Mouse (Mus musculus) heart, embryonic 15.5 days (tissue): Measurements from ENCODE around the gene Prdx1. TPM values are rescaled to one million over a fixed set of nuclear protein-coding genes. Genes with fewer than 3 reads are reported as not detected.

Experiments used
- ATAC-seq: fragments of 200-750 bp; cut with Nextera tagmentation; replicated peaks from 2 replicates; pipeline ENCODE4 v1.8.0; 2017; ENCODE audit warnings: low read depth, moderate TSS enrichment; ENCODE audit not compliant: insufficient number of reproducible peaks, insufficient read depth, low FRiP score
- H3K27ac ChIP-seq: fragments of 300-500 bp; sonication (generic); 2 replicates; pipeline ENCODE4 v1.5.1; 2015; ENCODE audit warnings: mild to moderate bottlenecking, inconsistent platforms
- H3K27me3 ChIP-seq: fragments of 300-500 bp; sonication (generic); 2 replicates; pipeline ENCODE4 v1.6.1; 2015; ENCODE audit warnings: inconsistent platforms
- H3K36me3 ChIP-seq: fragments of 300-500 bp; sonication (generic); 2 replicates; pipeline ENCODE4 v1.6.1; 2015; ENCODE audit warnings: mild to moderate bottlenecking, inconsistent platforms
- H3K4me1 ChIP-seq: fragments of 300-500 bp; sonication (generic); replicated peaks from 2 replicates; pipeline ENCODE4 v1.6.1; 2015; ENCODE audit warnings: inconsistent platforms
- H3K4me2 ChIP-seq: fragments of 300-500 bp; sonication (generic); 2 replicates; pipeline ENCODE4 v1.6.1; 2015; ENCODE audit warnings: inconsistent platforms, mild to moderate bottlenecking, moderate library complexity
- H3K4me3 ChIP-seq: fragments of 300-500 bp; sonication (generic); 2 replicates; pipeline ENCODE4 v1.5.1; 2015; ENCODE audit warnings: mild to moderate bottlenecking, inconsistent platforms
- H3K9ac ChIP-seq: fragments of 300-500 bp; sonication (generic); 2 replicates; pipeline ENCODE4 v1.6.1; 2015; ENCODE audit warnings: mild to moderate bottlenecking, inconsistent platforms
- H3K9me3 ChIP-seq: fragments of 300-500 bp; sonication (generic); replicated peaks from 2 replicates; pipeline ENCODE4 v1.6.1; 2016; ENCODE audit warnings: inconsistent platforms
- WGBS: fragments of 180-500 bp; shearing (Covaris S2); methylation state at CpG from one replicate; pipeline ENCODE4 v1.1.7; 2015; ENCODE audit warnings: mixed read lengths; 5-methylcytosine and 5-hydroxymethylcytosine counted together
- polyA plus RNA-seq: library from polyadenylated mRNA; unstranded; fragments of >200 nt; fragmentation: Nextera tagmentation; extraction: Ambion mirVana; gene quantifications from 2 replicates; pipeline ENCODE4 v1.2.1, GENCODE M21; 2015

Prdx1 gene
- polyA plus RNA-seq = 850 and 967 TPM in 2 replicates

DNA sequence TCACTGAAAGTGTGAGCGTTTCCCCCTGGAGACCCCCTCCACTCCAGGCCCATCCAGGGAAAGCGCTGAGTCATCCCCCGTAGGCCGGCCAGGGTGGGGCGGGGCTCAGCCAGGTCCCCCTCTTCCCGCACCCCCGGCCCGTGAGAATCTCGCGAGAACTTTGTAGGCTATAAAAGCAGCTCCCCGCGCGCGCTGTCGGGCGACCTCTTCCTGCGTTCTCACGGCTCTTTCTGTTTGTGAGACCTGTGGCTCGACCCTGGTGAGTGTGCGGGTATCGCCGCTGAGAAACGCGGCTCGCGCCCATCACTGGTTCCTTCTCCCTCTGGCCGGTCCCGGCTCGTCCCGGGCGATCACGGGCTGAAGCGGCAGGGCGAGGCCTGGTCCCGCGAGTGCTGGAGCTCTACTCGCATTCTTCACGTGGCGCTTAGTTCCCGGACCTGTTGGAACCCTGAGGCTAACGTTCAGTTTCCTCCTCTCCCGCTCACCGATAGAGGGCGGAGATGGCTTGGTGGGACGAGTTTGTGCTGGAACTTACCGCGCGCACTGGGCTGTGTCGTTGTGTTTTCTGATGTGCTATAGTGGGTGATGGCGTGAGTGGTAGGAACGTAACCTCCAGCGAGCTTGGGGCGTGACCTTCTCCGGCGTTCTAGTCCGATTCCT lies at the start of gene Prdx1:
Prdx1 (plus strand) TSS at position 143 of the 660 bp plus-strand sequence.
- Histone ChIP-seq H3K27ac (peak within 1 kb of the TSS; percentile 99), H3K9ac (peak within 1 kb of the TSS; percentile 90), H3K4me1 (peaks cover 22% of the 10 kb centered on the region), H3K9me3 (no peaks in the 10 kb centered on the region), H3K4me2 (peak within 1 kb of the TSS; percentile 76), H3K36me3 (peaks cover 27% of the 10 kb centered on the region), H3K27me3 (no peaks in the 10 kb centered on the region), H3K4me3 (peak within 1 kb of the TSS; percentile 86)
- under 1% methylated on average over 56 of the region's 56 CpGs for WGBS
- peak; percentile 95 for ATAC-seq

DNA sequence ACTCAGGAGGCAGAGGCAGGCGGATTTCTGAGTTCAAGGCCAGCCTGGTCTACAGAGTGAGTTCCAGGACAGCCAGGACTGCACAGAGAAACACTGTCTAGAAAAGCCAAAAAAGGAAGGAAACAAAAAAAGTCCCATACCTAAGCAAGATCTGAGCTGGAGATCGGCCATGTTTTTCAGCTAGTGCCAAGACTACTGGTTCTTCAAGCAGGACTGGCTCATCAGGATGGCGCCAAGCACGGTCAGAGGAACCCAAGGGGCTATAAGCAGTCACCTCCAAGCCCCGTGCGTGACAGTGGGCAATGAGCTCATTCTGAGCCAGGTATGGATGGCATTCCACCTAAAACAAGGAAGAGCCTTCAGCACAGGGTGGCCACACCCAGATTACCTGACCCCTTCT lies 46.5 kb upstream of the Prdx1 start:
- no peak overlapping the region for H3K4me3 ChIP-seq
- H3K4me1 ChIP-seq = no peaks in the 10 kb centered on the region
- no peaks in the 10 kb centered on the region for H3K9me3 ChIP-seq
- H3K9ac ChIP-seq = no peak overlapping the region
- WGBS = 91% methylated on average over 6 of the region's 6 CpGs
- H3K27me3 ChIP-seq = no peaks in the 10 kb centered on the region
- ATAC-seq = no peak
- H3K4me2 ChIP-seq = no peak overlapping the region
- no peak overlapping the region for H3K27ac ChIP-seq
- peaks cover 78% of the 10 kb centered on the region for H3K36me3 ChIP-seq

DNA sequence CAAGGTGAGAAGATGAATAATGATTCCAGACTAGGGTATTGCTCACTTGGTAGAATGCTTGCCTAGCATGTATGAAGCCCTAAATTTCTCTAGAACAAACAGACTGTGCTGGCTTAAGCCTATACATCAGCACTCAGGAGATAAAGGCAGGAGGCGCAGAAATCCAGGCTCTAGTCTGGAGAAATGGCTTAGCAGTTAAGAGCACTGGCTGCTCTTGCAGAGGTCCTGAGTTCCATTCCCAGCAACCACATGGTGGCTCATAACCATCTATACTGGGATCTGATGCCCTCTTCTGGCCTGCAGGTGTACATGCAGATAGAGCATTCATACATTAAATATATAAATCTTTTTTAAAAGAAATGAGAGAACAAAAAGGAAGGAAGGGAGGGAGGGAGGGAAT lies 43.3 kb upstream of the Prdx1 start:
- ATAC-seq = no peak
- 90% methylated on average over 1 of the region's 1 CpGs for WGBS

GRCm38 (mm10) chr4:116644326-116644725 lies 41.0 kb upstream of the Prdx1 start:
- Histone ChIP-seq H3K4me2 (no peak overlapping the region), H3K9me3 (no peaks in the 10 kb centered on the region), H3K4me1 (peaks cover 27% of the 10 kb centered on the region), H3K27ac (no peak overlapping the region), H3K27me3 (no peaks in the 10 kb centered on the region), H3K4me3 (no peak overlapping the region), H3K9ac (no peak overlapping the region), H3K36me3 (peaks cover 51% of the 10 kb centered on the region)
- 54% methylated on average over 6 of the region's 6 CpGs for WGBS
- no peak for ATAC-seq

More for the DNA sequence above, 43.3 kb upstream of the Prdx1 start:
- H3K9ac ChIP-seq = no peak overlapping the region
- H3K36me3 ChIP-seq = peaks cover 61% of the 10 kb centered on the region
- no peak overlapping the region for H3K4me3 ChIP-seq
- H3K27me3 ChIP-seq = no peaks in the 10 kb centered on the region
- H3K4me1 ChIP-seq = peaks cover 14% of the 10 kb centered on the region
- no peaks in the 10 kb centered on the region for H3K9me3 ChIP-seq
- no peak overlapping the region for H3K4me2 ChIP-seq
- no peak overlapping the region for H3K27ac ChIP-seq

DNA sequence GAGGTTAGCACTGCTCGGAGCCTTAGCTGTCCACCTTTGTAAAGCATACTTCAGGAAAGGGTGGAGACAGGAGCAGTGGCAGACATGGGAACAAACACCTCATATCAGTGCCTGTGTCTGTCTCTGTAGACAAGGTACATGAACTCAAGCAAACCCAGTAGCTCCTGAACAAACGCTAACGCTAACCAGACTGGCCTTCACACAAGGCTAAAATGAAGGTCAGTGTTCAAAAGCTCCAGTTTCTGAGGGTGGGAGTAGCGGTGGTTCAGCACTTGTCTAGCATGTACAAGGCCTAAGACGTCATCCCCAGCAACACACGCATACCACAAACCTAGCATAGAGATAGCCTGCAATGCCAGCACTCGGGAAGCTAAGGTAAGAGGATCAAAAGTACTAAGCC lies 39.7 kb upstream of the Prdx1 start:
- Histone ChIP-seq H3K9ac (no peak overlapping the region), H3K4me1 (peaks cover 37% of the 10 kb centered on the region), H3K27me3 (no peaks in the 10 kb centered on the region), H3K4me2 (no peak overlapping the region), H3K9me3 (no peaks in the 10 kb centered on the region), H3K36me3 (peaks cover 43% of the 10 kb centered on the region), H3K27ac (no peak overlapping the region), H3K4me3 (no peak overlapping the region)
- WGBS = 60% methylated on average over 7 of the region's 7 CpGs
- ATAC-seq = no peak

GRCm38 (mm10) chr4:116649411-116649810 lies 35.9 kb upstream of the Prdx1 start:
- H3K9me3 ChIP-seq = no peaks in the 10 kb centered on the region
- no peaks in the 10 kb centered on the region for H3K27me3 ChIP-seq
- 93% methylated on average over 2 of the region's 2 CpGs for WGBS
- no peak overlapping the region for H3K9ac ChIP-seq
- H3K27ac ChIP-seq = no peak overlapping the region
- H3K4me2 ChIP-seq = peak overlapping the region; percentile 65; the same call in 1 of the 2 replicates
- H3K4me3 ChIP-seq = 0 out of 2 replicates have a peak overlapping the region, but pooled peaks have one; percentile 14
- peaks cover 42% of the 10 kb centered on the region for H3K4me1 ChIP-seq
- no peak for ATAC-seq
- peaks cover 16% of the 10 kb centered on the region; the same call in 1 of the 2 replicates for H3K36me3 ChIP-seq

GRCm38 (mm10) chr4:116650365-116650764 lies 35.0 kb upstream of the Prdx1 start:
- H3K4me2 ChIP-seq = peak overlapping the region; percentile 65
- H3K9me3 ChIP-seq = no peaks in the 10 kb centered on the region
- peak overlapping the region; percentile 93 for H3K4me3 ChIP-seq
- no peaks in the 10 kb centered on the region for H3K27me3 ChIP-seq
- H3K4me1 ChIP-seq = peaks cover 39% of the 10 kb centered on the region
- H3K27ac ChIP-seq = peak overlapping the region; percentile 95
- H3K36me3 ChIP-seq = peaks cover 16% of the 10 kb centered on the region; the same call in 1 of the 2 replicates
- H3K9ac ChIP-seq = peak overlapping the region; percentile 97
- ATAC-seq = no peak
- WGBS = 21% methylated on average over 5 of the region's 5 CpGs

GRCm38 (mm10) chr4:116650924-116651796 lies 34.2 kb upstream of the Prdx1 start, which contains the start of gene Akr1a1:
Gene Akr1a1, minus strand, starts transcription at chr4:116651680.
- H3K4me3 ChIP-seq = peak within 1 kb of the TSS; percentile 93
- H3K4me1 ChIP-seq = peaks cover 33% of the 10 kb centered on the region
- ATAC-seq = peak; percentile 98
- under 1% methylated on average over 39 of the region's 39 CpGs for WGBS
- H3K36me3 ChIP-seq = peaks cover 16% of the 10 kb centered on the region; the same call in 1 of the 2 replicates
- H3K27ac ChIP-seq = peak within 1 kb of the TSS; percentile 95
- no peaks in the 10 kb centered on the region for H3K27me3 ChIP-seq
- peak within 1 kb of the TSS; percentile 97 for H3K9ac ChIP-seq
- H3K9me3 ChIP-seq = no peaks in the 10 kb centered on the region
- peak within 1 kb of the TSS; percentile 65 for H3K4me2 ChIP-seq

- Histone ChIP-seq H3K9ac (peak overlapping the region; percentile 97), H3K27me3 (no peaks in the 10 kb centered on the region), H3K4me3 (peak overlapping the region; percentile 93), H3K27ac (peak overlapping the region; percentile 95), H3K4me2 (peak overlapping the region; percentile 65), H3K9me3 (no peaks in the 10 kb centered on the region), H3K4me1 (peaks cover 30% of the 10 kb centered on the region), H3K36me3 (peaks cover 16% of the 10 kb centered on the region; the same call in 1 of the 2 replicates)
- no peak for ATAC-seq
- 12% methylated on average over 6 of the region's 6 CpGs for WGBS
Measured at GRCm38 (mm10) chr4:116651797-116652135, 33.6 kb upstream of the Prdx1 start.

GRCm38 (mm10) chr4:116653228-116653627 lies 32.1 kb upstream of the Prdx1 start:
- Histone ChIP-seq H3K9me3 (no peaks in the 10 kb centered on the region), H3K27ac (no peak overlapping the region), H3K36me3 (peaks cover 7% of the 10 kb centered on the region; the same call in 1 of the 2 replicates), H3K27me3 (no peaks in the 10 kb centered on the region), H3K9ac (no peak overlapping the region), H3K4me3 (no peak overlapping the region), H3K4me1 (peaks cover 18% of the 10 kb centered on the region), H3K4me2 (no peak overlapping the region)
- WGBS = 78% methylated on average over 6 of the region's 6 CpGs
- no peak for ATAC-seq

DNA sequence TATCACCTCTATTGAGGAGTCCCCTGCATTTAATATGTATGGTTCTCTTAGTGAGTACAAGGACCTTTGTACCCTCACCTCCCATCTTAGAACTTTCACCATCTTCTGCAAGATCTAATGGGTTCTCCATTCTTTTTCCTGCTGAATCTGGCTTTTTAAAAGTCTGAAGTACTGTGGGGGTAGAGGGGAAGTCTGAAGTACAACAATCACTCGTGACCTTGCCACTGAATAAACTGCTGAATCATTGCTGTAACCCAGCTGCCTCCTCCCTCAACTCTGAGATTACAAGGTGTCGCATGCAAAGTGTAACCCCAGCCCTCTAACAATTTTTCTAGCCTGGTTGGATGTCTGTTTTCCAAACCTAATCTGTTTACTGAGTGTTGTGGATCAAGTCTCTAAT lies 30.2 kb upstream of the Prdx1 start:
- Histone ChIP-seq H3K9me3 (no peaks in the 10 kb centered on the region), H3K36me3 (no peaks in the 10 kb centered on the region), H3K4me1 (peaks cover 8% of the 10 kb centered on the region), H3K4me3 (no peak overlapping the region), H3K4me2 (no peak overlapping the region), H3K27ac (no peak overlapping the region), H3K27me3 (no peaks in the 10 kb centered on the region), H3K9ac (no peak overlapping the region)
- 29% methylated on average over 2 of the region's 2 CpGs for WGBS
- no peak for ATAC-seq
